Mouse (Mus musculus): Measurements from ENCODE around the gene Colec11. TPM values are rescaled to one million over a fixed set of nuclear protein-coding genes. Genes with fewer than 3 reads are reported as not detected.

Gene Colec11
- polyA plus RNA-seq, 1 experiment from 2014 or later: 2.2 TPM

GRCm38 (mm10) chr12:28612391-28612790 is 10.8 kb downstream of the Colec11 start:
- Histone ChIP-seq H3K4me1 (ENCODE audit: insufficient read depth, low read depth, low read length) (no peaks in the 10 kb centered on the region), H3K9ac (replicated peaks; ENCODE audit: low read depth) (no peak overlapping the region), H3K9me3 (ENCODE audit: low read length) (no peaks in the 10 kb centered on the region), H3K36me3 (ENCODE audit: insufficient read depth, low read length) (no peaks in the 10 kb centered on the region), H3K27ac (ENCODE audit: low read length) (no peak overlapping the region), H3K4me2 (replicated peaks; ENCODE audit: low read depth, low read length) (no peak overlapping the region), H3K27me3 (replicated peaks; ENCODE audit: insufficient read depth, low read length) (no peaks in the 10 kb centered on the region), H3K4me3 (ENCODE audit: low read depth, low read length) (no peak overlapping the region)
- no peak for DNase-seq (ENCODE audit: low spot score)
- ATAC-seq: no peak
- 45% methylated on average over 6 of the region's 6 CpGs for WGBS
- no peak for TF ChIP-seq CTCF (IDR thresholded peaks at IDR 0.05)
- TF ChIP-seq EP300 (IDR thresholded peaks at IDR 0.05): no peak

GRCm38 (mm10) chr12:28607546-28608305 is 15.5 kb downstream of the Colec11 start:
- no peaks in the 10 kb centered on the region for H3K36me3 ChIP-seq (ENCODE audit: insufficient read depth, low read length)
- H3K27ac ChIP-seq (ENCODE audit: low read length): no peak overlapping the region
- H3K9me3 ChIP-seq (ENCODE audit: low read length): no peaks in the 10 kb centered on the region
- H3K4me1 ChIP-seq (ENCODE audit: insufficient read depth, low read depth, low read length): no peaks in the 10 kb centered on the region
- no peak overlapping the region for H3K4me3 ChIP-seq (ENCODE audit: low read depth, low read length)
- 54% methylated on average over 17 of the region's 17 CpGs for WGBS
- ATAC-seq: no peak; the same call in 1 of the 2 replicates
- TF ChIP-seq CTCF (IDR thresholded peaks at IDR 0.05) (no peak), EP300 (IDR thresholded peaks at IDR 0.05) (no peak)
- H3K9ac ChIP-seq (replicated peaks; ENCODE audit: low read depth): no peak overlapping the region
- no peak for DNase-seq (ENCODE audit: low spot score)
- H3K4me2 ChIP-seq (replicated peaks; ENCODE audit: low read depth, low read length): no peak overlapping the region
- no peaks in the 10 kb centered on the region for H3K27me3 ChIP-seq (replicated peaks; ENCODE audit: insufficient read depth, low read length)

DNA sequence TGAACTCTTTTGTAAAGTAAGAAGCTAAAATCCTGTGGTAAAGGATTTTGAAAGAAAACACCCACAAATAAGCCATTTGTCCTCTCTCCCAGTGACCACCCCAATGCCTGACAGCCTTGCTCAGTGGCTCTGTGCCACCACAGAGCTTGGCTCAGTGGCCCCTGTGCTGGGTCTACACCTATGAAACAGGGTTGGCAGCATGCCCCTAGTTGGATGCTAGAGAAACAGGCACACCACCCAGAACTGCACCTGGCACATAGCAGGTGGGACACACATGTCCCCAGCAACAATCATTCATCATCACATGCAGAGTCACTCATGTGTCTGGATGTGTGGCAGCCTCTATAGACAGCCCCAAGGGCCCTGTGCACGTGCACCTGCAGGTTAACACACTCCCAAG is 19.7 kb downstream of the Colec11 start:
- H3K4me1 ChIP-seq (ENCODE audit: insufficient read depth, low read depth, low read length): no peaks in the 10 kb centered on the region
- TF ChIP-seq EP300 (IDR thresholded peaks at IDR 0.05) (no peak), CTCF (IDR thresholded peaks at IDR 0.05) (no peak)
- 58% methylated on average over 1 of the region's 1 CpGs for WGBS
- no peaks in the 10 kb centered on the region for H3K36me3 ChIP-seq (ENCODE audit: insufficient read depth, low read length)
- no peak overlapping the region for H3K27ac ChIP-seq (ENCODE audit: low read length)
- no peak for ATAC-seq
- no peak overlapping the region for H3K4me2 ChIP-seq (replicated peaks; ENCODE audit: low read depth, low read length)
- no peak overlapping the region for H3K4me3 ChIP-seq (ENCODE audit: low read depth, low read length)
- H3K27me3 ChIP-seq (replicated peaks; ENCODE audit: insufficient read depth, low read length): no peaks in the 10 kb centered on the region
- no peaks in the 10 kb centered on the region for H3K9me3 ChIP-seq (ENCODE audit: low read length)
- H3K9ac ChIP-seq (replicated peaks; ENCODE audit: low read depth): no peak overlapping the region
- no peak for DNase-seq (ENCODE audit: low spot score)

DNA sequence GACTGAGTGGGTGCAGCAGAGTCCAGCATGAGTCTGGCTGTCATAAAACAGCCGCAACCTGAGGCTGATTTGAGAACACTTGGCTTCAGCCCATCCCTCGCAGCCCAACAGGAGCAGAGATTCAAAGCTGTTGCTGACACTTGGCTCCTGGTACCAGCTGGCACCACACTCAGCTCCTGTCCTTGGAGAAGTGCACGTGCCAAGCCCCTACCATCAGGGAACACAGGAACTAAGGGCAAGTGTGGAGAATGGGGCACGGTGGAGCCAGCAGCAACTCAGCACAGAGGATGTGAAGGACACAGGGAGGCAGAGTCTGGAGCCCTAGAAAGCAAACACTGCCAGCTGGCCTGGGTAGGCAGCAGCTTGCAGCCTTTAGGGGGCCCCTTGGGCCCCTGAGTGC is 20.9 kb downstream of the Colec11 start:
- no peak overlapping the region for H3K27ac ChIP-seq (ENCODE audit: low read length)
- WGBS: 18% methylated on average over 4 of the region's 4 CpGs
- ATAC-seq (no peak), DNase-seq (ENCODE audit: low spot score) (no peak)
- H3K4me3 ChIP-seq (ENCODE audit: low read depth, low read length): no peak overlapping the region
- TF ChIP-seq CTCF (IDR thresholded peaks at IDR 0.05): no peak
- no peaks in the 10 kb centered on the region for H3K4me1 ChIP-seq (ENCODE audit: insufficient read depth, low read depth, low read length)
- H3K9ac ChIP-seq (replicated peaks; ENCODE audit: low read depth): no peak overlapping the region
- no peaks in the 10 kb centered on the region for H3K27me3 ChIP-seq (replicated peaks; ENCODE audit: insufficient read depth, low read length)
- no peaks in the 10 kb centered on the region for H3K9me3 ChIP-seq (ENCODE audit: low read length)
- no peak overlapping the region for H3K4me2 ChIP-seq (replicated peaks; ENCODE audit: low read depth, low read length)
- no peaks in the 10 kb centered on the region for H3K36me3 ChIP-seq (ENCODE audit: insufficient read depth, low read length)

DNA sequence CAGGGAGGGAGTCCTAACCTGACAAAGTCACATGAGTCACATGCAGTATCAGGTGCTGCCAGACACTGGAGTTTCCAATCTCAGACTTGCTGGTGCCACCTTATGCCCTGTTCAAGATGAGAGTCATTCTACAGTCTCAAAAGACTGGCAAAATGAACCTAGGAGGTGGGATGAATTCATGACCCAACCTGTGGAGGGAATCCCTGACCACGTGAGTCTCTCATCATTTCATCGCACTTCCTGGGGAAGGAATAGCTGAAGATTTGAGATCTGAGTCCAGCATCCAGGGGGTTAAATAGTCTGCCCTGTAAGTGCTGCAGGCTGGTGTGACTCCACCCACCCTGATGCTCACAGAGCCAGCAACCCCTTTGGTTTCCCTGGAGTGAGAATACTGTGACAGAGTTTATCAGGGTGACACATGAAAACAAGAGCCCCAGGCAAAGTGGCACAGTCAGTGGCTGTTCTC is 24.6 kb downstream of the Colec11 start:
- TF ChIP-seq CTCF (IDR thresholded peaks at IDR 0.05) (no peak), EP300 (IDR thresholded peaks at IDR 0.05) (no peak)
- no peaks in the 10 kb centered on the region for H3K9me3 ChIP-seq (ENCODE audit: low read length)
- H3K4me3 ChIP-seq (ENCODE audit: low read depth, low read length): no peak overlapping the region
- H3K27ac ChIP-seq (ENCODE audit: low read length): no peak overlapping the region
- DNase-seq (ENCODE audit: low spot score) (no peak), ATAC-seq (no peak)
- H3K4me2 ChIP-seq (replicated peaks; ENCODE audit: low read depth, low read length): no peak overlapping the region
- no peaks in the 10 kb centered on the region for H3K4me1 ChIP-seq (ENCODE audit: insufficient read depth, low read depth, low read length)
- WGBS: 52% methylated on average over 2 of the region's 2 CpGs
- H3K9ac ChIP-seq (replicated peaks; ENCODE audit: low read depth): no peak overlapping the region
- H3K36me3 ChIP-seq (ENCODE audit: insufficient read depth, low read length): no peaks in the 10 kb centered on the region
- no peaks in the 10 kb centered on the region for H3K27me3 ChIP-seq (replicated peaks; ENCODE audit: insufficient read depth, low read length)

GRCm38 (mm10) chr12:28598110-28598509 is 25.1 kb downstream of the Colec11 start:
- H3K4me1 ChIP-seq (ENCODE audit: insufficient read depth, low read depth, low read length): no peaks in the 10 kb centered on the region
- WGBS: 41% methylated on average over 3 of the region's 3 CpGs

More at GRCm38 (mm10) chr12:28598110-28598509, 25.1 kb downstream of the Colec11 start:
- H3K4me3 ChIP-seq (ENCODE audit: low read depth, low read length): no peak overlapping the region
- DNase-seq (ENCODE audit: low spot score) (no peak), ATAC-seq (no peak)
- no peak overlapping the region for H3K4me2 ChIP-seq (replicated peaks; ENCODE audit: low read depth, low read length)
- no peak overlapping the region for H3K27ac ChIP-seq (ENCODE audit: low read length)
- H3K27me3 ChIP-seq (replicated peaks; ENCODE audit: insufficient read depth, low read length): no peaks in the 10 kb centered on the region
- TF ChIP-seq CTCF (IDR thresholded peaks at IDR 0.05): no peak
- TF ChIP-seq EP300 (IDR thresholded peaks at IDR 0.05): no peak
- no peaks in the 10 kb centered on the region for H3K9me3 ChIP-seq (ENCODE audit: low read length)
- H3K36me3 ChIP-seq (ENCODE audit: insufficient read depth, low read length): no peaks in the 10 kb centered on the region
- H3K9ac ChIP-seq (replicated peaks; ENCODE audit: low read depth): no peak overlapping the region
